Mouse (Mus musculus): ENCODE data around the gene Ccl20. TPM values are rescaled to one million over a fixed set of nuclear protein-coding genes. Genes with fewer than 3 reads are reported as not detected.

Ccl20 gene
- polyA plus RNA-seq (2015; fragmentation: Illumina TruSeq; extraction: RNeasy Lipid Tissue Mini Kit (QIAGEN cat#74804); ENCODE audit: insufficient read depth, low read depth, low replicate concordance) = not detected

GRCm38 (mm10) chr1:83116447-83117137 lies at the start of gene Ccl20:
Ccl20 (plus strand) TSS chr1:83116766.

GRCm38 (mm10) chr1:83159603-83160002 lies 43.0 kb downstream of the Ccl20 start, which contains the start of gene Daw1:
Daw1 (plus strand) TSS chr1:83159752.

Other genes with a start within 250 kb of the Ccl20 start
- gene A030005L19Rik, start 203.4 kb upstream of the Ccl20 start, polyA plus RNA-seq (2015; fragmentation: Illumina TruSeq; extraction: RNeasy Lipid Tissue Mini Kit (QIAGEN cat#74804); ENCODE audit: insufficient read depth, low read depth, low replicate concordance) = not detected
- not detected for gene A030014E15Rik, start 191.8 kb upstream of the Ccl20 start, polyA plus RNA-seq (2015; fragmentation: Illumina TruSeq; extraction: RNeasy Lipid Tissue Mini Kit (QIAGEN cat#74804); ENCODE audit: insufficient read depth, low read depth, low replicate concordance)
- gene Gm6217, start 185.4 kb upstream of the Ccl20 start, polyA plus RNA-seq (2015; fragmentation: Illumina TruSeq; extraction: RNeasy Lipid Tissue Mini Kit (QIAGEN cat#74804); ENCODE audit: insufficient read depth, low read depth, low replicate concordance) = not detected
- not detected for gene A030003K21Rik, start 173.4 kb upstream of the Ccl20 start, polyA plus RNA-seq (2015; fragmentation: Illumina TruSeq; extraction: RNeasy Lipid Tissue Mini Kit (QIAGEN cat#74804); ENCODE audit: insufficient read depth, low read depth, low replicate concordance)
- not detected for gene Gm7544, start 160.8 kb upstream of the Ccl20 start, polyA plus RNA-seq (2015; fragmentation: Illumina TruSeq; extraction: RNeasy Lipid Tissue Mini Kit (QIAGEN cat#74804); ENCODE audit: insufficient read depth, low read depth, low replicate concordance)
- not detected for gene Gm47955, start 156.5 kb upstream of the Ccl20 start, polyA plus RNA-seq (2015; fragmentation: Illumina TruSeq; extraction: RNeasy Lipid Tissue Mini Kit (QIAGEN cat#74804); ENCODE audit: insufficient read depth, low read depth, low replicate concordance)
- not detected for gene Gm47959, start 116.2 kb upstream of the Ccl20 start, polyA plus RNA-seq (2015; fragmentation: Illumina TruSeq; extraction: RNeasy Lipid Tissue Mini Kit (QIAGEN cat#74804); ENCODE audit: insufficient read depth, low read depth, low replicate concordance)
- gene Slc19a3, start 78.3 kb upstream of the Ccl20 start, polyA plus RNA-seq (2015; fragmentation: Illumina TruSeq; extraction: RNeasy Lipid Tissue Mini Kit (QIAGEN cat#74804); ENCODE audit: insufficient read depth, low read depth, low replicate concordance) = not detected
- not detected for gene Krtap28-10, start 74.3 kb upstream of the Ccl20 start, polyA plus RNA-seq (2015; fragmentation: Illumina TruSeq; extraction: RNeasy Lipid Tissue Mini Kit (QIAGEN cat#74804); ENCODE audit: insufficient read depth, low read depth, low replicate concordance)
- gene Gm47969, start 71.8 kb upstream of the Ccl20 start, polyA plus RNA-seq (2015; fragmentation: Illumina TruSeq; extraction: RNeasy Lipid Tissue Mini Kit (QIAGEN cat#74804); ENCODE audit: insufficient read depth, low read depth, low replicate concordance) = not detected
- not detected for gene A030005K14Rik, start 57.4 kb upstream of the Ccl20 start, polyA plus RNA-seq (2015; fragmentation: Illumina TruSeq; extraction: RNeasy Lipid Tissue Mini Kit (QIAGEN cat#74804); ENCODE audit: insufficient read depth, low read depth, low replicate concordance)
- not detected for gene Krtap28-13, start 55.8 kb upstream of the Ccl20 start, polyA plus RNA-seq (2015; fragmentation: Illumina TruSeq; extraction: RNeasy Lipid Tissue Mini Kit (QIAGEN cat#74804); ENCODE audit: insufficient read depth, low read depth, low replicate concordance)
- not detected for gene Daw1, start 43.0 kb downstream of the Ccl20 start, polyA plus RNA-seq (2015; fragmentation: Illumina TruSeq; extraction: RNeasy Lipid Tissue Mini Kit (QIAGEN cat#74804); ENCODE audit: insufficient read depth, low read depth, low replicate concordance)